Mouse (Mus musculus): ENCODE measurements around the gene Rab22a. TPM values are rescaled to one million over a fixed set of nuclear protein-coding genes. Genes with fewer than 3 reads are reported as not detected.
"Not testable (repeated sequence)": the region's sequence is repeated elsewhere in the genome, so short reads cannot be mapped to it uniquely, and the experiment has no call there.

The Rab22a gene
- polyA plus RNA-seq, 1 experiment, result 11.8 TPM

GRCm38 (mm10) chr2:173702867-173703237 lies 43.3 kb downstream of the Rab22a start:
- Histone ChIP-seq H3K36me3 (ENCODE audit: control insufficient read depth, insufficient read depth) (peaks cover 46% of the 10 kb centered on the region), H3K4me3 (ENCODE audit: insufficient read depth, poor library complexity, severe bottlenecking) (no peak overlapping the region), H3K79me3 (ENCODE audit: low read depth) (peaks cover 1% of the 10 kb centered on the region), H3K79me2 (ENCODE audit: control insufficient read depth, insufficient read depth) (no peaks in the 10 kb centered on the region), H3K27me3 (ENCODE audit: control insufficient read depth, insufficient read depth, insufficient read length) (no peaks in the 10 kb centered on the region), H3ac (ENCODE audit: control insufficient read depth, insufficient read length, low read depth) (no peak overlapping the region)
- no peak for TF ChIP-seq USF1 (IDR thresholded peaks at IDR 0.05; ENCODE audit: low read depth)
- TF ChIP-seq CEBPB (IDR thresholded peaks at IDR 0.05; ENCODE audit: low read depth), result no peak
- no peak for TF ChIP-seq CTCF (IDR thresholded peaks at IDR 0.05; ENCODE audit: control insufficient read depth, insufficient read depth, insufficient read length)
- TF ChIP-seq MYOD1 (IDR thresholded peaks at IDR 0.05; ENCODE audit: control insufficient read depth, insufficient read length, low read depth), result no peak
- no peak for TF ChIP-seq MAX (IDR thresholded peaks at IDR 0.05)
- no peak for TF ChIP-seq FOSL1 (IDR thresholded peaks at IDR 0.05; ENCODE audit: insufficient read depth, low read length, poor library complexity, severe bottlenecking)
- no peak for TF ChIP-seq MYOG (IDR thresholded peaks at IDR 0.05; ENCODE audit: control insufficient read depth, extremely low read depth, insufficient read length)

GRCm38 (mm10) chr2:173705827-173706551 lies 46.4 kb downstream of the Rab22a start:
- Histone ChIP-seq H3K27me3 (ENCODE audit: control insufficient read depth, insufficient read depth, insufficient read length) (no peaks in the 10 kb centered on the region), H3K36me3 (ENCODE audit: control insufficient read depth, insufficient read depth) (peaks cover 33% of the 10 kb centered on the region), H3K4me3 (ENCODE audit: insufficient read depth, poor library complexity, severe bottlenecking) (no peak overlapping the region), H3K79me2 (ENCODE audit: control insufficient read depth, insufficient read depth) (no peaks in the 10 kb centered on the region), H3K79me3 (ENCODE audit: low read depth) (no peaks in the 10 kb centered on the region), H3ac (ENCODE audit: control insufficient read depth, insufficient read length, low read depth) (no peak overlapping the region)
- TF ChIP-seq USF1 (IDR thresholded peaks at IDR 0.05; ENCODE audit: low read depth), result no peak
- no peak for TF ChIP-seq MYOD1 (IDR thresholded peaks at IDR 0.05; ENCODE audit: control insufficient read depth, insufficient read length, low read depth)
- no peak for TF ChIP-seq MAX (IDR thresholded peaks at IDR 0.05)
- TF ChIP-seq CTCF (IDR thresholded peaks at IDR 0.05; ENCODE audit: control insufficient read depth, insufficient read depth, insufficient read length), result no peak
- TF ChIP-seq CEBPB (IDR thresholded peaks at IDR 0.05; ENCODE audit: low read depth), result no peak
- TF ChIP-seq MYOG (IDR thresholded peaks at IDR 0.05; ENCODE audit: control insufficient read depth, extremely low read depth, insufficient read length), result no peak
- TF ChIP-seq FOSL1 (IDR thresholded peaks at IDR 0.05; ENCODE audit: insufficient read depth, low read length, poor library complexity, severe bottlenecking), result no peak

- H3K4me3 ChIP-seq (ENCODE audit: insufficient read depth, poor library complexity, severe bottlenecking); H3ac ChIP-seq (ENCODE audit: control insufficient read depth, insufficient read length, low read depth); H3K27me3 ChIP-seq (ENCODE audit: control insufficient read depth, insufficient read depth, insufficient read length); H3K79me3 ChIP-seq (ENCODE audit: low read depth); H3K79me2 ChIP-seq (ENCODE audit: control insufficient read depth, insufficient read depth): not testable (repeated sequence)
- peaks cover 18% of the 10 kb centered on the region for H3K36me3 ChIP-seq (ENCODE audit: control insufficient read depth, insufficient read depth)
Measured at GRCm38 (mm10) chr2:173707626-173708025, 48.1 kb downstream of the Rab22a start.

GRCm38 (mm10) chr2:173710193-173710592 lies 50.6 kb downstream of the Rab22a start:
- no peak for TF ChIP-seq MYOD1 (IDR thresholded peaks at IDR 0.05; ENCODE audit: control insufficient read depth, insufficient read length, low read depth)
- no peak for TF ChIP-seq USF1 (IDR thresholded peaks at IDR 0.05; ENCODE audit: low read depth)
- no peak for TF ChIP-seq FOSL1 (IDR thresholded peaks at IDR 0.05; ENCODE audit: insufficient read depth, low read length, poor library complexity, severe bottlenecking)
- TF ChIP-seq CEBPB (IDR thresholded peaks at IDR 0.05; ENCODE audit: low read depth), result no peak
- no peak for TF ChIP-seq MAX (IDR thresholded peaks at IDR 0.05)
- TF ChIP-seq MYOG (IDR thresholded peaks at IDR 0.05; ENCODE audit: control insufficient read depth, extremely low read depth, insufficient read length), result no peak
- no peak for TF ChIP-seq CTCF (IDR thresholded peaks at IDR 0.05; ENCODE audit: control insufficient read depth, insufficient read depth, insufficient read length)
- Histone ChIP-seq H3K4me3 (ENCODE audit: insufficient read depth, poor library complexity, severe bottlenecking) (no peak overlapping the region), H3K79me2 (ENCODE audit: control insufficient read depth, insufficient read depth) (no peaks in the 10 kb centered on the region), H3K79me3 (ENCODE audit: low read depth) (no peaks in the 10 kb centered on the region), H3ac (ENCODE audit: control insufficient read depth, insufficient read length, low read depth) (no peak overlapping the region), H3K36me3 (ENCODE audit: control insufficient read depth, insufficient read depth) (peaks cover 10% of the 10 kb centered on the region), H3K27me3 (ENCODE audit: control insufficient read depth, insufficient read depth, insufficient read length) (no peaks in the 10 kb centered on the region)

GRCm38 (mm10) chr2:173712656-173713055 lies 53.1 kb downstream of the Rab22a start:
- no peaks in the 10 kb centered on the region for H3K79me2 ChIP-seq (ENCODE audit: control insufficient read depth, insufficient read depth)
- peaks cover 5% of the 10 kb centered on the region for H3K36me3 ChIP-seq (ENCODE audit: control insufficient read depth, insufficient read depth)
- no peaks in the 10 kb centered on the region for H3K27me3 ChIP-seq (ENCODE audit: control insufficient read depth, insufficient read depth, insufficient read length)
- H3K4me3 ChIP-seq (ENCODE audit: insufficient read depth, poor library complexity, severe bottlenecking), result no peak overlapping the region
- no peak overlapping the region for H3ac ChIP-seq (ENCODE audit: control insufficient read depth, insufficient read length, low read depth)
- no peaks in the 10 kb centered on the region for H3K79me3 ChIP-seq (ENCODE audit: low read depth)
- TF ChIP-seq MYOD1 (IDR thresholded peaks at IDR 0.05; ENCODE audit: control insufficient read depth, insufficient read length, low read depth), result no peak
- TF ChIP-seq MAX (IDR thresholded peaks at IDR 0.05), result no peak
- no peak for TF ChIP-seq USF1 (IDR thresholded peaks at IDR 0.05; ENCODE audit: low read depth)
- TF ChIP-seq CTCF (IDR thresholded peaks at IDR 0.05; ENCODE audit: control insufficient read depth, insufficient read depth, insufficient read length), result no peak
- TF ChIP-seq MYOG (IDR thresholded peaks at IDR 0.05; ENCODE audit: control insufficient read depth, extremely low read depth, insufficient read length), result no peak
- no peak for TF ChIP-seq FOSL1 (IDR thresholded peaks at IDR 0.05; ENCODE audit: insufficient read depth, low read length, poor library complexity, severe bottlenecking)
- TF ChIP-seq CEBPB (IDR thresholded peaks at IDR 0.05; ENCODE audit: low read depth), result no peak

GRCm38 (mm10) chr2:173713241-173713640 lies 53.7 kb downstream of the Rab22a start:
- Histone ChIP-seq H3K27me3 (ENCODE audit: control insufficient read depth, insufficient read depth, insufficient read length) (no peaks in the 10 kb centered on the region), H3K79me3 (ENCODE audit: low read depth) (no peaks in the 10 kb centered on the region), H3K79me2 (ENCODE audit: control insufficient read depth, insufficient read depth) (no peaks in the 10 kb centered on the region), H3K36me3 (ENCODE audit: control insufficient read depth, insufficient read depth) (peaks cover under 1% of the 10 kb centered on the region), H3ac (ENCODE audit: control insufficient read depth, insufficient read length, low read depth) (no peak overlapping the region), H3K4me3 (ENCODE audit: insufficient read depth, poor library complexity, severe bottlenecking) (no peak overlapping the region)
- TF ChIP-seq CTCF (IDR thresholded peaks at IDR 0.05; ENCODE audit: control insufficient read depth, insufficient read depth, insufficient read length) (no peak), MYOG (IDR thresholded peaks at IDR 0.05; ENCODE audit: control insufficient read depth, extremely low read depth, insufficient read length) (no peak), MYOD1 (IDR thresholded peaks at IDR 0.05; ENCODE audit: control insufficient read depth, insufficient read length, low read depth) (no peak), MAX (IDR thresholded peaks at IDR 0.05) (no peak), FOSL1 (IDR thresholded peaks at IDR 0.05; ENCODE audit: insufficient read depth, low read length, poor library complexity, severe bottlenecking) (no peak), CEBPB (IDR thresholded peaks at IDR 0.05; ENCODE audit: low read depth) (no peak), USF1 (IDR thresholded peaks at IDR 0.05; ENCODE audit: low read depth) (no peak)

Data from C2C12 (cell line).